Comparison of ENCODE assay signal across 13 mouse cellular contexts in genomic region chr8:105574741-105575140, GRCm38 (mm10).
DNase-seq lines count a peak whose midpoint lies in the region.
"Had no signal": no experiment of that assay in that cellular context is flagged by ENCODE, and none has a peak within 500 bp of the region (broad histone marks: within the 10 kb centered on the region; RNA-seq: fewer than 3 reads in every experiment).

No protein-coding gene starts in this region.

- DNase-seq in ES-CJ7 (ENCODE audit: low read depth, low spot score): peak; percentile 89
- DNase-seq in R1 (ENCODE audit: low read depth, low spot score): peak; percentile 95
- DNase-seq in right cerebral cortex, postnatal 36 days (ENCODE audit: low spot score in 2 of 2): no peak
- DNase-seq in thymus, postnatal 36 days: no peak
- no peak for DNase-seq in spleen, postnatal 10 days (ENCODE audit: low spot score in 2 of 2)
- DNase-seq: adrenal gland, adult 8-10 months; adrenal gland, postnatal 14 days; adrenal gland, postnatal 36 days; cerebellum, adult 11-12 months; cerebellum, adult 2 months; cerebellum, adult 9-10 months; cerebellum, postnatal 10 days; cerebellum, postnatal 25 days had no signal

Comparison
In these comparisons a context has a peak if more than half of its experiments do, and no peak if none do; other contexts are left out.
1. DNase-seq: peak in ES-CJ7 (single experiment) and R1 (single experiment); none in right cerebral cortex, postnatal 36 days (0 of 2), thymus, postnatal 36 days (0 of 2) and spleen, postnatal 10 days (0 of 2).